In genomic region chr5:37243169-37243886, GRCm38 (mm10) we compare ENCODE assay signal across 8 mouse cellular contexts. TPM values are rescaled to one million over a fixed set of nuclear protein-coding genes. Genes with fewer than 3 reads are reported as not detected.
DNase-seq lines count a peak whose midpoint lies in the region; ATAC-seq lines count a peak whose summit lies in the region.
"Had no signal": no experiment of that assay in that cellular context is flagged by ENCODE, and none has a peak within 500 bp of the region (broad histone marks: within the 10 kb centered on the region; RNA-seq: fewer than 3 reads in every experiment).

No protein-coding gene starts in this region.

- ATAC-seq in forebrain, embryonic 12.5 days (ENCODE audit: low FRiP score), result no peak
- no peak for ATAC-seq in stomach, embryonic 15.5 days (ENCODE audit: insufficient read depth, low FRiP score, low read depth)

- no peaks in the 10 kb centered on the region for H3K36me3 ChIP-seq in forebrain, embryonic 12.5 days (replicated peaks)
- H3K36me3 ChIP-seq in stomach, embryonic 15.5 days, result no peaks in the 10 kb centered on the region

- peak overlapping the region; percentile 89 for H3K9ac ChIP-seq in forebrain, embryonic 12.5 days
- H3K9ac ChIP-seq in stomach, embryonic 15.5 days, result no peak overlapping the region

- peaks cover 71% of the 10 kb centered on the region for H3K4me1 ChIP-seq in forebrain, embryonic 12.5 days
- peaks cover 19% of the 10 kb centered on the region for H3K4me1 ChIP-seq in stomach, embryonic 15.5 days

- peaks cover 67% of the 10 kb centered on the region for H3K27me3 ChIP-seq in forebrain, embryonic 12.5 days
- H3K27me3 ChIP-seq in stomach, embryonic 15.5 days (replicated peaks), result peaks cover 69% of the 10 kb centered on the region

- peak overlapping the region; percentile 98 for H3K27ac ChIP-seq in forebrain, embryonic 12.5 days
- no peak overlapping the region for H3K27ac ChIP-seq in stomach, embryonic 15.5 days

- DNase-seq in 3T3-L1 (ENCODE audit: low read depth, low spot score), result peak; percentile 59
- DNase-seq in A20 (ENCODE audit: low read depth, low spot score), result peak; percentile 36
- peak; percentile 43 to 59 for DNase-seq in adrenal gland, postnatal 4 days (ENCODE audit: low spot score in 2 of 2)
- DNase-seq in kidney, adult 8-10 months, result peak; percentile 22 to 41
- DNase-seq in mesoderm, embryonic 11.5 days (ENCODE audit: low read depth, low spot score), result peak; percentile 89

- WGBS in forebrain, embryonic 12.5 days, result 1% methylated on average over 19 of the region's 19 CpGs
- WGBS in stomach, embryonic 15.5 days, result 4% methylated on average over 19 of the region's 19 CpGs

- H3K4me2 ChIP-seq in forebrain, embryonic 12.5 days, result peak overlapping the region; percentile 72
- H3K4me2 ChIP-seq in stomach, embryonic 15.5 days, result no peak overlapping the region

- H3K4me3 ChIP-seq in forebrain, embryonic 12.5 days (replicated peaks), result peak overlapping the region; percentile 76
- peak overlapping the region; percentile 8; the same call in 1 of the 2 replicates for H3K4me3 ChIP-seq in stomach, embryonic 15.5 days (replicated peaks)
- H3K4me3 ChIP-seq: megakaryocyte, embryonic 14.5 days had no signal

- H3K9me3 ChIP-seq in forebrain, embryonic 12.5 days, result no peaks in the 10 kb centered on the region
- no peaks in the 10 kb centered on the region for H3K9me3 ChIP-seq in stomach, embryonic 15.5 days

RNA-seq across cellular contexts. Expression of gene Crmp1, which starts 1.6 kb away (rescaled TPM):
- 10 to 100 TPM; 34.1 to 41.3 TPM for total RNA-seq in adrenal gland, postnatal 4 days (2021)
- 352 and 405 TPM in 2 replicates for polyA plus RNA-seq in forebrain, embryonic 12.5 days (2016; fragmentation: Nextera tagmentation; extraction: Ambion mirVana)
- polyA plus RNA-seq in stomach, embryonic 15.5 days (2015; fragmentation: Nextera tagmentation; extraction: Ambion mirVana), result 27.7 and 29.4 TPM in 2 replicates

Comparison
In these comparisons a context has a peak if more than half of its experiments do, and no peak if none do; other contexts are left out.
1. DNase-seq: peak in every context shown above with its lines; median percentile 89 in mesoderm, embryonic 11.5 days; 59 in 3T3-L1; 51 in adrenal gland, postnatal 4 days; 36 in A20; 32 in kidney, adult 8-10 months.
2. RNA of gene Crmp1, which starts 1.6 kb away (polyA plus RNA-seq): 352 to 405 TPM in forebrain, embryonic 12.5 days; 27.7 to 29.4 TPM in stomach, embryonic 15.5 days; every median in the first group is over 10 times any median in the second.